Comparison of ENCODE assay signal across 8 mouse cellular contexts in the genomic region with DNA sequence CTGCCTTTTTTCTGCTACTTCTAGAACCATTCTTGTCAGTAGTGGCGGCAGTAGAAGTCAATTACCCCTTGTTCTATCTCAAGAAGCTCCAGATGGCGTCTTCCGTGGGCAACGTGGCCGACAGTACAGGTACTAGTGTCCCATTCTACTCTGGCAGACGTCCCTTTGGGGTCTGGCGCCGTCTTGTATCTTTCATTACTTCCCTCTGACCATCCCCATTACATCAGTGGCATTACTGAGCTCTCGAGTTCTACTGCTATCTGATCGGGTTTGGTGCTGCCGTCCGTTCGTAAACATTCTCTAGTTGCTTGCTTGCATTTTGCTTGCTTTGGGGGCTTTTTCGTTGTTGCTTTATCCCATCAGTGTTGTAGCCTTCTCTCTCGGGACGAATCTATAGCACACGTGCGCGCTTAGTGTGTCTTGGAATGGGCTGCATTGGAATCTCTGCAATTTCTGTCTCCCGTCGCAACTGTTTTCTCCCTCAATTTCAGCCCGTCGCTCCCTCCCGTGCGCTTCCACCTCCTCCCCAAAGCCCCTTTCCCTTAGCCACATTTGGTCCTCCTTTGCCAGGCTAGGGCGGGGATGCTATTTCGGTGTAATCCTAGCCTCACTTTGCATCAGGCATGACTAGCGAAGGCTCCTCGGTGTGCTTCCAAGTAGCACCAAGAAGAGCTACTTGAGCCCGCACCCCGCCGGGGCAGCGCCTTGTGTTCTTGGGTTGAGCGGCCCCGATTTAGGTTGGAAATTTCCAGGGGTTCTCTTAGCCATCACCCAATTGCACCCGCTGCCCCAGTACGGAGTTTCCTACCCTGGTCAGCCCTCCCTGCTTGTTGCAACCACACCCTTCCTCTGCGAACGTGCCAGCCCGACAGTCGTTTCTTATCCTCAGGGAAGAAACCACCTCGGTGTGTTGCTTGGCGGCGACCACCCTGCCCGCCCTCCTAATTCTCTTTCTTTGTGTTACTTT. TPM values are rescaled to one million over a fixed set of nuclear protein-coding genes. Genes with fewer than 3 reads are reported as not detected.
DNase-seq lines count a peak whose midpoint lies in the region; ATAC-seq lines count a peak whose summit lies in the region.

No protein-coding gene starts in this region.

- peaks cover 10% of the 10 kb centered on the region for H3K27me3 ChIP-seq in limb, embryonic 15.5 days
- peaks cover 2% of the 10 kb centered on the region; the same call in 1 of the 2 replicates for H3K27me3 ChIP-seq in midbrain, embryonic 16.5 days (ENCODE audit: control insufficient read depth, insufficient read depth, low read depth, low read length)

- no peaks in the 10 kb centered on the region for H3K9me3 ChIP-seq in limb, embryonic 15.5 days
- H3K9me3 ChIP-seq in midbrain, embryonic 16.5 days (replicated peaks; ENCODE audit: control insufficient read depth, low read length, poor library complexity, severe bottlenecking), result no peaks in the 10 kb centered on the region

- DNase-seq in right cerebral cortex, adult 18-20 months, result peak; percentile 14
- DNase-seq in right cerebral cortex, postnatal 36 days (ENCODE audit: low spot score in 2 of 2), result no peak
- peak; percentile 31 for DNase-seq in embryo, embryonic 10 days (ENCODE audit: low spot score)
- peak; percentile 22 to 23 for DNase-seq in gastrocnemius, postnatal 4 days (ENCODE audit: low spot score in 2 of 2)
- peak; percentile 26 for DNase-seq in kidney, adult 11 months
- peak; percentile 16 to 21 for DNase-seq in spleen, postnatal 14 days (ENCODE audit: low spot score in 2 of 2)

- ATAC-seq in limb, embryonic 15.5 days (ENCODE audit: insufficient number of reproducible peaks, low FRiP score, low TSS enrichment, low read depth), result no peak; the same call in 1 of the 2 replicates
- peak; percentile 70 for ATAC-seq in midbrain, embryonic 16.5 days

- H3K4me1 ChIP-seq in limb, embryonic 15.5 days, result 0 out of 2 replicates have a peak, but pooled peaks cover 3% of the 10 kb centered on the region
- peaks cover 13% of the 10 kb centered on the region for H3K4me1 ChIP-seq in midbrain, embryonic 16.5 days (ENCODE audit: control insufficient read depth, insufficient read depth, low read length)

- peak overlapping the region; percentile 61 for H3K9ac ChIP-seq in limb, embryonic 15.5 days
- H3K9ac ChIP-seq in midbrain, embryonic 16.5 days (ENCODE audit: low read depth, low read length), result peak overlapping the region; percentile 82

- peak overlapping the region; percentile 14; the same call in 1 of the 2 replicates for H3K4me2 ChIP-seq in limb, embryonic 15.5 days
- peak overlapping the region; percentile 28 for H3K4me2 ChIP-seq in midbrain, embryonic 16.5 days (ENCODE audit: low read length)

- peak overlapping the region; percentile 86 for H3K27ac ChIP-seq in limb, embryonic 15.5 days
- H3K27ac ChIP-seq in midbrain, embryonic 16.5 days (ENCODE audit: low read length), result peak overlapping the region; percentile 92

- peak overlapping the region; percentile 59 for H3K4me3 ChIP-seq in limb, embryonic 15.5 days
- peak overlapping the region; percentile 63 for H3K4me3 ChIP-seq in midbrain, embryonic 16.5 days (ENCODE audit: low read depth, low read length)

- WGBS in limb, embryonic 15.5 days, result 18% methylated on average over 45 of the region's 45 CpGs
- WGBS in midbrain, embryonic 16.5 days, result 17% methylated on average over 45 of the region's 45 CpGs

- H3K36me3 ChIP-seq in limb, embryonic 15.5 days, result no peaks in the 10 kb centered on the region
- no peaks in the 10 kb centered on the region for H3K36me3 ChIP-seq in midbrain, embryonic 16.5 days (ENCODE audit: control insufficient read depth, insufficient read depth, low read length)

RNA-seq across cellular contexts. Expression of a gene that starts 0.6 kb away (rescaled TPM):
- total RNA-seq in gastrocnemius, postnatal 4 days (2021), result 100 to 1,000 TPM in 1 of 2 experiments, 10 to 100 TPM in 1; 95.0 to 110 TPM
- 143 and 144 TPM in 2 replicates for polyA plus RNA-seq in limb, embryonic 15.5 days (2015; fragmentation: Nextera tagmentation; extraction: Ambion mirVana)
- polyA plus RNA-seq in midbrain, embryonic 16.5 days (2015; fragmentation: Nextera tagmentation; extraction: Ambion mirVana), result 205 and 217 TPM in 2 replicates

Comparison
In these comparisons a context has a peak if more than half of its experiments do, and no peak if none do; other contexts are left out.
1. DNase-seq: peak in right cerebral cortex, adult 18-20 months (single experiment), embryo, embryonic 10 days (single experiment), gastrocnemius, postnatal 4 days (2 of 2), kidney, adult 11 months (single experiment) and spleen, postnatal 14 days (2 of 2); none in right cerebral cortex, postnatal 36 days (0 of 2).